Mouse (Mus musculus) urinary bladder, postnatal 4 days (tissue): Measurements from ENCODE around the gene Rpl9-ps1.

Experiments used
- DNase-seq, 2 experiments: peaks; one replicate each; pipeline ENCODE4 v3.0.0; 2021 to 2022; ENCODE audit warnings: low spot score in 2 of 2

Gene Rpl9-ps1

GRCm38 (mm10) chr11:83623586-83623985 lies 21.8 kb downstream of the Rpl9-ps1 start:
- DNase-seq = no peak

- DNase-seq = no peak
Observed at GRCm38 (mm10) chr11:83619037-83619436, 26.4 kb downstream of the Rpl9-ps1 start.

- no peak for DNase-seq
Observed at GRCm38 (mm10) chr11:83618238-83618637, 27.2 kb downstream of the Rpl9-ps1 start.

- DNase-seq = no peak
Observed at GRCm38 (mm10) chr11:83616586-83616985, 28.8 kb downstream of the Rpl9-ps1 start.

GRCm38 (mm10) chr11:83610900-83611299 lies 34.5 kb downstream of the Rpl9-ps1 start:
- no peak for DNase-seq

- no peak for DNase-seq
Observed at GRCm38 (mm10) chr11:83606396-83606795, 39.0 kb downstream of the Rpl9-ps1 start.

GRCm38 (mm10) chr11:83605535-83605934 lies 39.9 kb downstream of the Rpl9-ps1 start:
- no peak for DNase-seq

GRCm38 (mm10) chr11:83604698-83605097 lies 40.7 kb downstream of the Rpl9-ps1 start:
- no peak for DNase-seq

GRCm38 (mm10) chr11:83603399-83603798 lies 42.0 kb downstream of the Rpl9-ps1 start:
- DNase-seq = no peak

- DNase-seq = no peak
Observed at GRCm38 (mm10) chr11:83600576-83600975, 44.8 kb downstream of the Rpl9-ps1 start.

- DNase-seq = no peak
Observed at GRCm38 (mm10) chr11:83598991-83599390, 46.4 kb downstream of the Rpl9-ps1 start.

GRCm38 (mm10) chr11:83598207-83598837 lies 47.1 kb downstream of the Rpl9-ps1 start:
- DNase-seq = no peak

- no peak for DNase-seq
Observed at GRCm38 (mm10) chr11:83597796-83598195, 47.6 kb downstream of the Rpl9-ps1 start.

- DNase-seq = no peak
Observed at GRCm38 (mm10) chr11:83595669-83596455, 49.6 kb downstream of the Rpl9-ps1 start.
